Mouse (Mus musculus) heart, embryonic 11.5 days (tissue): Measurements from ENCODE around the gene Irf3. TPM values are rescaled to one million over a fixed set of nuclear protein-coding genes. Genes with fewer than 3 reads are reported as not detected.
A peak's percentile ranks its signal among the peaks of the same experiment; 100 is the strongest.
"Not testable (repeated sequence)": the region's sequence is repeated elsewhere in the genome, so short reads cannot be mapped to it uniquely, and the experiment has no call there.

ENCODE experiments used
- ATAC-seq: fragments of 200-750 bp; cut with Nextera tagmentation; replicated peaks from 2 replicates; pipeline ENCODE4 v1.8.0; 2017; ENCODE audit warnings: moderate library complexity; ENCODE audit not compliant: insufficient number of reproducible peaks, low FRiP score, low TSS enrichment
- H3K27ac ChIP-seq: fragments of 300-500 bp; sonication (generic); 2 replicates; pipeline ENCODE4 v1.5.1; 2014; ENCODE audit warnings: mild to moderate bottlenecking, low read depth, low read length
- H3K27me3 ChIP-seq: fragments of 300-500 bp; sonication (generic); 2 replicates; pipeline ENCODE4 v1.6.1; 2014; ENCODE audit warnings: mild to moderate bottlenecking, low read length, mixed read lengths; ENCODE audit not compliant: control insufficient read depth, insufficient read depth
- H3K36me3 ChIP-seq: fragments of 300-500 bp; sonication (generic); 2 replicates; pipeline ENCODE4 v1.6.1; 2014; ENCODE audit warnings: mild to moderate bottlenecking, low read length, moderate library complexity, mixed read lengths; ENCODE audit not compliant: control insufficient read depth, insufficient read depth
- H3K4me1 ChIP-seq: fragments of 300-500 bp; sonication (generic); 2 replicates; pipeline ENCODE4 v1.6.1; 2014; ENCODE audit warnings: low read length; ENCODE audit not compliant: control insufficient read depth, insufficient read depth
- H3K4me2 ChIP-seq: fragments of 300-500 bp; sonication (generic); 2 replicates; pipeline ENCODE4 v1.6.1; 2014; ENCODE audit warnings: mild to moderate bottlenecking, moderate library complexity
- H3K4me3 ChIP-seq: fragments of 300-500 bp; sonication (generic); 2 replicates; pipeline ENCODE4 v1.5.1; 2014; ENCODE audit warnings: low read depth, low read length
- H3K9ac ChIP-seq: fragments of 300-500 bp; sonication (generic); 2 replicates; pipeline ENCODE4 v1.6.1; 2014; ENCODE audit warnings: mild to moderate bottlenecking, low read depth, low read length, moderate library complexity
- H3K9me3 ChIP-seq: fragments of 300-500 bp; sonication (generic); replicated peaks from 2 replicates; pipeline ENCODE4 v1.6.1; 2016; ENCODE audit warnings: low read length; ENCODE audit not compliant: control insufficient read depth
- WGBS: fragments of 180-500 bp; shearing (Covaris S2); extraction: QIAGEN DNeasy Blood & Tissue Kit; methylation state at CpG from one replicate; pipeline ENCODE4 v1.1.7; 2014; ENCODE audit not compliant: insufficient replicate concordance; 5-methylcytosine and 5-hydroxymethylcytosine counted together
- polyA plus RNA-seq: library from polyadenylated mRNA; unstranded; fragments of >200 nt; fragmentation: Nextera tagmentation; extraction: Ambion mirVana; gene quantifications from 2 replicates; pipeline ENCODE4 v1.2.1, GENCODE M21; 2014

Irf3 gene
- polyA plus RNA-seq, 1 experiment from 2014 or later, result 61.4 TPM

DNA sequence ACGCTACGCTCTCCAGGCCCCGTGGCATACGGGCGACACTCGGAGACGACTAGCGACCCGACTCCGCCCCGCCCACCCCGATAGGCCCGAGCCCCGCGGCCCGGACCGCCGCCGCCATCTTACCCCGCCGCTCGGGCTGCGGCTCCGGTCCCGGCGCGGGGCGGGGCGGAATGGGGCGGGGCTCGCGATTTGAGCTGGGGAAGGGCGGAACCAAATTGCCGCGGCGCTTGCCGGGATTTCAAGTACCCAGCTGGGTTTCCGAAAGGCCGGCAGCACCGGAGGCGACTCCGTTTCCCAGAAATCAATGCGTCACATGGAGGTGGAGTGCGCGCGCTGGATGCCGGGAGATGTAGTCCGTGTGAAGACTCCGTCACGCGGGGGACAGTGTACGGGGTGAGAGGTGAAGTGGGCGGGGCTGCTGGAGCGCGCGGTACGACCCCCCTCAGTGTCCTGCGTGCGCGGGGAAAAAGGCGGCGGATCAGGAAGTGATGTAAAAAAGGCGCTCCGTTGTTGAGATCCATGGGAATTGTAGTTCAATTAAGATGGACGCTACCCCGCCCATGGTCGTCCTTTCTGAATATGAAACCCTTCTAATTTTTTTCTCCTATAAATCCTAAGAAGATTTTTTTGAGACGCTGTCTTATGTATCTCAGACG, 18.6 kb downstream of the Irf3 start, which contains the start of gene Scaf1:
Gene Scaf1 (minus strand): TSS at position 407 of the 656 bp plus-strand sequence.
- Histone ChIP-seq H3K9ac (peak within 1 kb of the TSS; percentile 99), H3K9me3 (no peaks in the 10 kb centered on the region), H3K27me3 (no peaks in the 10 kb centered on the region), H3K36me3 (peaks cover 20% of the 10 kb centered on the region), H3K27ac (peak within 1 kb of the TSS; percentile 99), H3K4me2 (peak within 1 kb of the TSS; percentile 84), H3K4me1 (peaks cover 22% of the 10 kb centered on the region), H3K4me3 (peak within 1 kb of the TSS; percentile 94)
- 1% methylated on average over 59 of the region's 69 CpGs for WGBS
- peak; percentile 86 for ATAC-seq

DNA sequence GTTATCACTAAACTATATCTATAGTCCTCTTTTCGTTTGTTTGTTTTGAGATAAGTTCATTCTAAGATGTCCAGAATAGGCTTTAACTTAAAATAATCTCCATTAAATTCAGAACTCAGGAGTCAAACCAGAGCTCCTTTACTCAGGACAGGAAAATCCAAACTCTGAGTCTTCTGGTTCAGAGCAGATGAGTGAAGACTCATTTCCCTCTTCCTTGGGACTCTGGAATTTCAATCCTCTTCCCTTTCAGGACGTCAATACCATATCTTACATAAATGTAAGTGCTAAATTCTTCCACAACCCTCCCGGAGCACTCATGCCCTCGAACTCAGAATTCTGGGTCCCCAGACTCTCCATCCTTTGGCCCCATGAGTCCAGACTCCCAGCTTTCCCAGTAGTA, 19.3 kb downstream of the Irf3 start:
- WGBS, result under 1% methylated on average over 4 of the region's 4 CpGs
- H3K9ac ChIP-seq, result peak overlapping the region; percentile 80
- peak overlapping the region; percentile 94 for H3K4me3 ChIP-seq
- H3K27ac ChIP-seq, result peak overlapping the region; percentile 99
- peaks cover 13% of the 10 kb centered on the region for H3K36me3 ChIP-seq
- H3K27me3 ChIP-seq, result no peaks in the 10 kb centered on the region
- H3K4me2 ChIP-seq, result peak overlapping the region; percentile 84
- no peak for ATAC-seq
- peaks cover 22% of the 10 kb centered on the region for H3K4me1 ChIP-seq
- H3K9me3 ChIP-seq, result no peaks in the 10 kb centered on the region

DNA sequence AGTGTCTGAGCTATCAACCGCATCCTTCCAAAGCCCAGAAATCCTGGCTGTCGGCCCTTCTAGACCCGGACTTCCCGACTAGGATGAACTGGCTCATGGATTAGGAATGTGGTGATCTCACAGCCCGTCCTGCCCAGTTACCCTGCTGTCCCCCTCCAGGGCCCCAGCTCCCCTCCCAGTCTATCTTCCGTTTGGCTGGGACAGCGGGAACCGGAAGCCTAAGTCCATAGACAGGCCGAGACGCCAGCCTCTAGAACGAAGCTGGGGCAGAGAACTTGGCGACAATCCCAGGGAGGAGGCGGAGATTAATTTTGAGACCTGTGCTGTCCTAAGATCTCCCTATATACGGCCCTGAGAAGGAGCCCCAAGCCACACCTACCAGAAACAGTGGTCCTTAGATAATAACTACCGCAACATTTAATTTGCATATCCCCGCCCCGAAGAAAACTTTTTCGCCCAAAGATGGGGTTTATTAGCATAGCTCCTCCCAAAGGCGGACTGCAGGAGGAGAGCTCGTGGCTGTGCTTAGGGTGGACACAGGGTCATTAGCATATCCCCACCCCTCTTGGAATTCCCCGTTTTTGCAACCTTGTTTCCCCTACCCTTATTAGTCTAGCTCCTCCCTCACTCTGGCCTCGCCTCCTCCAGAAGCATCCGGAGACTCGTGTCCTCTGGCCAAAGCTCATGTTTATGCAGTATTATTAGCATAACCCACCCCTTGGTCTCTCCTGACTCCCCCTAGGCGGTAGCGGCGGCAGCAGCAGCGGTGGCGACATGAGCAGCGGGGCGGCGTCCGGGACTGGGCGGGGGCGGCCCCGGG, 20.0 kb downstream of the Irf3 start, which contains the start of gene Rras:
Gene Rras (plus strand): TSS at position 720 of the 820 bp plus-strand sequence.
- ATAC-seq, result peak; percentile 87
- Histone ChIP-seq H3K27ac (peak within 1 kb of the TSS; percentile 99), H3K27me3 (no peaks in the 10 kb centered on the region), H3K9ac (peak within 1 kb of the TSS; percentile 80), H3K9me3 (no peaks in the 10 kb centered on the region), H3K4me1 (peaks cover 22% of the 10 kb centered on the region), H3K4me2 (peak within 1 kb of the TSS; percentile 84), H3K36me3 (peaks cover 6% of the 10 kb centered on the region), H3K4me3 (peak within 1 kb of the TSS; percentile 94)
- under 1% methylated on average over 36 of the region's 36 CpGs for WGBS

GRCm38 (mm10) chr7:45019031-45019571, 21.7 kb downstream of the Irf3 start:
- Histone ChIP-seq H3K36me3 (no peaks in the 10 kb centered on the region), H3K27me3 (no peaks in the 10 kb centered on the region), H3K4me2 (peak overlapping the region; percentile 84), H3K9ac (peak overlapping the region; percentile 67), H3K9me3 (no peaks in the 10 kb centered on the region), H3K27ac (peak overlapping the region; percentile 99), H3K4me1 (peaks cover 18% of the 10 kb centered on the region), H3K4me3 (peak overlapping the region; percentile 94)
- WGBS, result 21% methylated on average over 8 of the region's 8 CpGs
- ATAC-seq, result no peak

- no peaks in the 10 kb centered on the region for H3K27me3 ChIP-seq
- H3K9me3 ChIP-seq, result no peaks in the 10 kb centered on the region
- H3K4me2 ChIP-seq, result no peak overlapping the region
- no peak overlapping the region for H3K27ac ChIP-seq
- H3K4me1 ChIP-seq, result peaks cover 10% of the 10 kb centered on the region
- 75% methylated on average over 9 of the region's 9 CpGs for WGBS
- H3K4me3 ChIP-seq, result no peak overlapping the region
- ATAC-seq, result no peak
- no peak overlapping the region for H3K9ac ChIP-seq
- H3K36me3 ChIP-seq, result no peaks in the 10 kb centered on the region
Observed at GRCm38 (mm10) chr7:45020225-45020624, 22.8 kb downstream of the Irf3 start.

DNA sequence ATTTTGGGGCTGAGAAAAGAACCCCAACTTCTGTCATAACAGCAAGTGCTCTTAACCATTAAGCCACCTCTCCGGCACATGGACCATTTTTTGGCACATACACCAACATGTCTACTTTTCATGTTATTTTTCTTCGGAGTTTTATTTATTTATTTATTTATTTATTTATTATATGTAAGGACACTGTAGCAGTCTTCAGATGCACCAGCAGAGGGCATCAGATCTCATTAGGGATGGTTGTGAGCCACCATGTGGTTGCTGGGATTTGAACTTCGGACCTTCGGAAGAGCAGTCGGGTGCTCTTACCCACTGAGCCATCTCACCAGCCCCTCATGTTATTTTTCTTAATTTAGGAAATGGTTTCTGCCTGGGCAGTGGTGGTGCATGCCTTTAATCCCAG, 26.3 kb downstream of the Irf3 start:
- H3K4me1 ChIP-seq, H3K27me3 ChIP-seq, ATAC-seq, H3K4me3 ChIP-seq, H3K9ac ChIP-seq, H3K27ac ChIP-seq, H3K9me3 ChIP-seq, H3K36me3 ChIP-seq, H3K4me2 ChIP-seq: not testable (repeated sequence)
- 76% methylated on average over 5 of the region's 5 CpGs for WGBS

- Histone ChIP-seq H3K9me3 (no peaks in the 10 kb centered on the region), H3K4me3 (no peak overlapping the region), H3K4me1 (no peaks in the 10 kb centered on the region), H3K27ac (no peak overlapping the region), H3K4me2 (no peak overlapping the region), H3K9ac (no peak overlapping the region), H3K36me3 (peaks cover 16% of the 10 kb centered on the region), H3K27me3 (no peaks in the 10 kb centered on the region)
- WGBS, result 86% methylated on average over 15 of the region's 15 CpGs
- ATAC-seq, result no peak
Observed at GRCm38 (mm10) chr7:45024281-45025248, 27.1 kb downstream of the Irf3 start.
